Mouse (Mus musculus): ENCODE data around the gene Oxt. TPM values are rescaled to one million over a fixed set of nuclear protein-coding genes. Genes with fewer than 3 reads are reported as not detected.

The Oxt gene
- total and polyA plus RNA-seq, 2 experiments from 2014 or later = 4.0 to 8.1 TPM

- no peaks in the 10 kb centered on the region for H3K4me1 ChIP-seq (ENCODE audit: insufficient read depth)
- peaks cover 56% of the 10 kb centered on the region for H3K27me3 ChIP-seq (ENCODE audit: insufficient read depth, low read length)
- H3K4me3 ChIP-seq (ENCODE audit: low read depth, low read length) = no peak overlapping the region
- no peak for TF ChIP-seq CTCF (IDR thresholded peaks at IDR 0.05; ENCODE audit: low read depth)
- no peak overlapping the region for H3K9ac ChIP-seq
- no peaks in the 10 kb centered on the region for H3K36me3 ChIP-seq (ENCODE audit: insufficient read depth)
- no peak overlapping the region for H3K27ac ChIP-seq (ENCODE audit: low read depth, low read length)
- ATAC-seq = no peak
- WGBS = 5% methylated on average over 9 of the region's 9 CpGs
- H3K9me3 ChIP-seq (ENCODE audit: low read length) = no peaks in the 10 kb centered on the region
- H3K4me2 ChIP-seq (ENCODE audit: low read depth) = no peak overlapping the region; the same call in 1 of the 2 replicates
- DNase-seq = no peak
These were observed 1.0 kb downstream of the Oxt start for GRCm38 (mm10) chr2:130577021-130577420.

- no peaks in the 10 kb centered on the region for H3K9me3 ChIP-seq (ENCODE audit: low read length)
- H3K4me3 ChIP-seq (ENCODE audit: low read depth, low read length) = no peak overlapping the region
- DNase-seq (no peak), ATAC-seq (no peak)
- H3K36me3 ChIP-seq (ENCODE audit: insufficient read depth) = no peaks in the 10 kb centered on the region
- H3K4me2 ChIP-seq (ENCODE audit: low read depth) = no peak overlapping the region
- H3K4me1 ChIP-seq (ENCODE audit: insufficient read depth) = no peaks in the 10 kb centered on the region
- peaks cover 62% of the 10 kb centered on the region for H3K27me3 ChIP-seq (ENCODE audit: insufficient read depth, low read length)
- TF ChIP-seq CTCF (IDR thresholded peaks at IDR 0.05; ENCODE audit: low read depth) = no peak
- no peak overlapping the region for H3K9ac ChIP-seq
- no peak overlapping the region for H3K27ac ChIP-seq (ENCODE audit: low read depth, low read length)
- WGBS = 5% methylated on average over 12 of the region's 12 CpGs
These were observed 1.7 kb downstream of the Oxt start for GRCm38 (mm10) chr2:130577632-130578031.

- WGBS = 7% methylated on average over 11 of the region's 11 CpGs
- no peaks in the 10 kb centered on the region for H3K9me3 ChIP-seq (ENCODE audit: low read length)
- ATAC-seq = peak; percentile 42
- no peak overlapping the region for H3K9ac ChIP-seq
- H3K36me3 ChIP-seq (ENCODE audit: insufficient read depth) = no peaks in the 10 kb centered on the region
- peaks cover 63% of the 10 kb centered on the region for H3K27me3 ChIP-seq (ENCODE audit: insufficient read depth, low read length)
- TF ChIP-seq CTCF (IDR thresholded peaks at IDR 0.05; ENCODE audit: low read depth) = peak; percentile 65
- peak; percentile 39 for DNase-seq
- H3K27ac ChIP-seq (ENCODE audit: low read depth, low read length) = no peak overlapping the region
- no peaks in the 10 kb centered on the region for H3K4me1 ChIP-seq (ENCODE audit: insufficient read depth)
- no peak overlapping the region for H3K4me3 ChIP-seq (ENCODE audit: low read depth, low read length)
- no peak overlapping the region for H3K4me2 ChIP-seq (ENCODE audit: low read depth)
These were observed 2.2 kb downstream of the Oxt start for GRCm38 (mm10) chr2:130578148-130578547.

GRCm38 (mm10) chr2:130579791-130580190 is 3.8 kb downstream of the Oxt start:
- Histone ChIP-seq H3K4me2 (ENCODE audit: low read depth) (no peak overlapping the region), H3K27me3 (ENCODE audit: insufficient read depth, low read length) (peaks cover 63% of the 10 kb centered on the region), H3K4me1 (ENCODE audit: insufficient read depth) (no peaks in the 10 kb centered on the region), H3K9me3 (ENCODE audit: low read length) (no peaks in the 10 kb centered on the region), H3K9ac (no peak overlapping the region), H3K27ac (ENCODE audit: low read depth, low read length) (no peak overlapping the region), H3K36me3 (ENCODE audit: insufficient read depth) (no peaks in the 10 kb centered on the region), H3K4me3 (ENCODE audit: low read depth, low read length) (no peak overlapping the region)
- WGBS = 7% methylated on average over 8 of the region's 8 CpGs
- DNase-seq = no peak
- TF ChIP-seq CTCF (IDR thresholded peaks at IDR 0.05; ENCODE audit: low read depth) = no peak
- no peak for ATAC-seq

GRCm38 (mm10) chr2:130581201-130581600 is 5.2 kb downstream of the Oxt start:
- Histone ChIP-seq H3K9ac (peak overlapping the region; percentile 28; the same call in 1 of the 2 replicates), H3K27ac (ENCODE audit: low read depth, low read length) (no peak overlapping the region), H3K4me3 (ENCODE audit: low read depth, low read length) (peak overlapping the region; percentile 13), H3K27me3 (ENCODE audit: insufficient read depth, low read length) (peaks cover 56% of the 10 kb centered on the region), H3K4me2 (ENCODE audit: low read depth) (peak overlapping the region; percentile 36), H3K36me3 (ENCODE audit: insufficient read depth) (no peaks in the 10 kb centered on the region), H3K9me3 (ENCODE audit: low read length) (no peaks in the 10 kb centered on the region), H3K4me1 (ENCODE audit: insufficient read depth) (no peaks in the 10 kb centered on the region)
- DNase-seq = no peak
- 5% methylated on average over 16 of the region's 16 CpGs for WGBS
- no peak for ATAC-seq
- TF ChIP-seq CTCF (IDR thresholded peaks at IDR 0.05; ENCODE audit: low read depth) = no peak

GRCm38 (mm10) chr2:130582552-130582951 is 6.6 kb downstream of the Oxt start, which contains the start of gene Avp:
Gene Avp (minus strand): TSS chr2:130582554.
- no peak within 1 kb of the TSS for H3K4me3 ChIP-seq (ENCODE audit: low read depth, low read length)
- no peak within 1 kb of the TSS for H3K27ac ChIP-seq (ENCODE audit: low read depth, low read length)
- no peak within 1 kb of the TSS for H3K4me2 ChIP-seq (ENCODE audit: low read depth)
- WGBS = 33% methylated on average over 10 of the region's 10 CpGs
- no peaks in the 10 kb centered on the region for H3K4me1 ChIP-seq (ENCODE audit: insufficient read depth)
- no peak for ATAC-seq
- no peak for TF ChIP-seq CTCF (IDR thresholded peaks at IDR 0.05; ENCODE audit: low read depth)
- no peaks in the 10 kb centered on the region for H3K36me3 ChIP-seq (ENCODE audit: insufficient read depth)
- H3K9ac ChIP-seq = no peak within 1 kb of the TSS
- peaks cover 49% of the 10 kb centered on the region for H3K27me3 ChIP-seq (ENCODE audit: insufficient read depth, low read length)
- H3K9me3 ChIP-seq (ENCODE audit: low read length) = no peaks in the 10 kb centered on the region
- DNase-seq = no peak

GRCm38 (mm10) chr2:130583902-130584560 is 8.1 kb downstream of the Oxt start:
- no peaks in the 10 kb centered on the region for H3K9me3 ChIP-seq (ENCODE audit: low read length)
- no peak overlapping the region for H3K27ac ChIP-seq (ENCODE audit: low read depth, low read length)
- peaks cover 35% of the 10 kb centered on the region for H3K27me3 ChIP-seq (ENCODE audit: insufficient read depth, low read length)
- no peak for TF ChIP-seq CTCF (IDR thresholded peaks at IDR 0.05; ENCODE audit: low read depth)
- DNase-seq (no peak), ATAC-seq (no peak)
- WGBS = 77% methylated on average over 10 of the region's 10 CpGs
- H3K4me2 ChIP-seq (ENCODE audit: low read depth) = no peak overlapping the region
- no peaks in the 10 kb centered on the region for H3K36me3 ChIP-seq (ENCODE audit: insufficient read depth)
- H3K4me3 ChIP-seq (ENCODE audit: low read depth, low read length) = no peak overlapping the region
- H3K9ac ChIP-seq = no peak overlapping the region
- H3K4me1 ChIP-seq (ENCODE audit: insufficient read depth) = no peaks in the 10 kb centered on the region

All from forebrain, postnatal 0 days (tissue).